Mouse (Mus musculus) retina, adult 2 months (tissue): ENCODE measurements around the gene Rnase9.
A peak's percentile ranks its signal among the peaks of the same experiment; 100 is the strongest.

Experiments used
- DNase-seq: peaks from one replicate; pipeline ENCODE4 v3.0.0-alpha.2; 2012; ENCODE audit warnings: low read depth, low spot score

Gene Rnase9

GRCm38 (mm10) chr14:51041769-51042168 is at the start of gene Rnase9:
Gene Rnase9, minus strand, starts transcription at chr14:51041869.
- DNase-seq = no peak

GRCm38 (mm10) chr14:51090077-51090781 is 48.6 kb upstream of the Rnase9 start:
- no peak for DNase-seq

GRCm38 (mm10) chr14:51089674-51090076 is 48.0 kb upstream of the Rnase9 start:
- DNase-seq = no peak

GRCm38 (mm10) chr14:51088970-51089673 is 47.5 kb upstream of the Rnase9 start:
- peak; percentile 94 for DNase-seq

- DNase-seq = no peak
These were observed 46.7 kb upstream of the Rnase9 start for GRCm38 (mm10) chr14:51088166-51088969.

GRCm38 (mm10) chr14:51087762-51088161 is 46.1 kb upstream of the Rnase9 start:
- no peak for DNase-seq

GRCm38 (mm10) chr14:51085911-51086310 is 44.2 kb upstream of the Rnase9 start:
- DNase-seq = no peak

GRCm38 (mm10) chr14:51085086-51085485 is 43.4 kb upstream of the Rnase9 start:
- DNase-seq = no peak

- DNase-seq = no peak
These were observed 42.1 kb upstream of the Rnase9 start for GRCm38 (mm10) chr14:51083805-51084204.

GRCm38 (mm10) chr14:51082599-51083581 is 41.2 kb upstream of the Rnase9 start:
- DNase-seq = no peak

- DNase-seq = no peak
These were observed 39.4 kb upstream of the Rnase9 start for GRCm38 (mm10) chr14:51081035-51081434.

- DNase-seq = no peak
These were observed 37.5 kb upstream of the Rnase9 start for GRCm38 (mm10) chr14:51079180-51079579.

GRCm38 (mm10) chr14:51074335-51074734 is 32.7 kb upstream of the Rnase9 start, which contains the start of gene Olfr750:
Gene Olfr750, minus strand, starts transcription at chr14:51074435.
- DNase-seq = no peak

- no peak for DNase-seq
These were observed 27.9 kb upstream of the Rnase9 start for GRCm38 (mm10) chr14:51069617-51070016.

- no peak for DNase-seq
These were observed 27.3 kb upstream of the Rnase9 start for GRCm38 (mm10) chr14:51068956-51069355.

- no peak for DNase-seq
These were observed 19.1 kb upstream of the Rnase9 start for GRCm38 (mm10) chr14:51060761-51061160.

- no peak for DNase-seq
These were observed 15.7 kb upstream of the Rnase9 start, which contains the start of gene Rnase12 for GRCm38 (mm10) chr14:51057401-51057831. Gene Rnase12, minus strand, starts transcription at chr14:51057661.

GRCm38 (mm10) chr14:51054243-51055237 is 12.9 kb upstream of the Rnase9 start:
- DNase-seq = no peak

GRCm38 (mm10) chr14:51053176-51053575 is 11.5 kb upstream of the Rnase9 start:
- DNase-seq = no peak

GRCm38 (mm10) chr14:51051941-51052340 is 10.3 kb upstream of the Rnase9 start:
- DNase-seq = no peak
